Mouse (Mus musculus): ENCODE data around the gene Gtf3c2.

Gtf3c2 gene

DNA sequence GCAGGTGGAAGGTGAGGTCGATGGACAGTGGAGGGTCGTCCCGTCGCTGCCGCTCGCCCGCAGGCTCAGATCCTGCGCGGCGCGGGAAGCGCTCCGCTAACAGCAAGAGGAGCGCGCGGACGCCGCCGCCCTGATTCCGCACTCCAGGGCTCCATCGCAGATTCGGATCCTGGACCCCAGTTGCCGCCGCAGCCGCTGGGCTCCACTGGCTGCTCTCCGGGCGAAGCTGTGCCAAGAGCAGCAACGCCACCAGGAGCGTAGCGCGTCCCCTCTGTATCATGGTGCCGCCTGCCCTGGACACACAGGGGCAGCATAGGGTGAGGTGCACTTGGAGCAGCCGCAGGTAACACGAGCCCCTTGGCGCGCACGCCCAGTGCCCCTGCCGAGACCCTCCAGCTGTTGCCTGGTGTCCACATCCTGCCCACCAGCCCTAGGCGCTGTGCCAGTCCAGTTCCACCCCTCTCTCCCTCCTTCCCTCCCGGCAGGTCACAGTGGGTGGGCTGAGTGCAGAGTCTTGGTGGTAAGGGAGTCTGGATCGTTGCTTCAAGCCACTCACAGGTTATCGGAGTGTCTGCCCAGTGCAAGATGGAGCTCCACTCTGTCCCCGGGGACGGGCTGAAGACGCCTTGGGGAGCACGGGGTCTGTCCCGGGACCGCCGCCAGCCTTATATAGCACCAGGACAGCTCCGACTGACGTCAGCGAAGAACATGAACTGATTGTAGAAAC, 41.5 kb downstream of the Gtf3c2 start, which contains the start of gene Ucn:
TSS of gene Ucn (minus strand) at position 589 of the 727 bp plus-strand sequence.
- no peak for DNase-seq

DNA sequence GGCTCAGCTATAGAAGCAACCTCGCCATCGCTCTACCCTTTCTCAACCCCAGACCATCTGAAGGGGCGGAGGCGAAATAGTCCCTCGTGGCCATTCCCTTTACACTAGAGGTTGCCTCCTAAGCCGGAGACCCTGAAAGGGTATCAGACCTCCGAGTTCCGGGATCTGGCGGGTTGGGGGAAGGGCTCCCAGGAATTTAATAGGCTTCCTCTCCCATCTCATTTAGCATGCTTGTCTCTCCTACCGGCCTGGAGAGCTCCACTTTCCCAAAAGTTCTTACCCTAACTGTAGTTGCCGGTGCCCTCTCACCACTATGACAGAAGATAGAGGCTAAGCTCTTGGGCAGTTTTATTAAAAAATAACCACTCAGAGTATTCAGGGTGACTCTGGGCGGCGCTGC, 42.3 kb downstream of the Gtf3c2 start:
- DNase-seq, result no peak

DNA sequence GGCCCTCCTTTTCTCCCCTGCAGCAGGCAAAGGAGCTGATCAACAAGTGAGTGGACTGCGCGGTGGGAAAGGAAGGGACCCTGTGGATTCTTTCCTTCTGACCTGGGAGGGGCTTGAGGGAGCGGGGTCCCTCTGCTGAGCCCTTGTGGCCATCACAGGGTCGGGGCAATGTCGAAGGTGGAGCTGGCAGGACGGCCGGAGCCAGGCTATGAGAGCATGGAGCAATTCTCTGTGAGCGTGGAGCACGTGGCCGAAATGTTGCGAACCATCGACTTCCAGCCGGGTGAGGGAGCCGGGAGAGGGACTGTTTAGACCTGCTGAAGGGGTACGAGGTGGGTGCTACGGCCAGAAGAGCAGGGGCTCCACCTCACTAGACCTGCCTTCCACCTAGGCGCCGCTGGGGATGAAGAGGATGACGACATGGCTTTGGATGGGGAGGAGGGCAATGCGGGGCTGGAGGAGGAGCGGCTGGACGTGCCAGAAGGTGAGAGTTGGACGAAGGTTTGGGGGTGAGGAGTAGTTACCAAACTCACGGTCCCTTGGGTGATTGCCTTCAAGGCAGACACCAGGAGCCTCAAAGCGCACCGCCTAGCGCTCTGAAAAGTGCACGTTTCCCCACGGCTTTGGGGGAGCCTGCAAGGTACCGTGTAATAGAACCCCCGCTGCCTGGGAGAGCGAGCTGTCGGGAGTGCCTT, 43.1 kb downstream of the Gtf3c2 start:
- no peak for DNase-seq

DNA sequence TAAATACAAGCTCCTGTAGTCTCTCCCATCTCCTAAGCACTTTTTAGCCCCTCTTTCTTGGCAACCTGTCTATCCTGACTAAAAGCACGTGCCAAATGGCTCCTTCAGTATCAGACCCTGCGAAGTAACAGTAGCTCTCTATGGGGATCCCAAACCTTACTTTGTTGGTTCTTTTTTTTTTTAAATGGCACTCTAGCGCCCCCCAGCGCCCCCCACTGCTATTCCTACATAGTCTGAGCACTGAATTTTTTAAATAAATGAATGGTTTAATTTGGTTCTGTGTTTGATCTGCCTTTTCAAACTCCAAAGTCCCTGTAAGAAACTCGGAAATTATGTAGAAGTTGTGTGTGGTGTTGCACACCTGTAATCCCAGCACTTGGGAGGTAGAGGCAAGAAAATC, 53.9 kb downstream of the Gtf3c2 start:
- DNase-seq, result no peak

DNA sequence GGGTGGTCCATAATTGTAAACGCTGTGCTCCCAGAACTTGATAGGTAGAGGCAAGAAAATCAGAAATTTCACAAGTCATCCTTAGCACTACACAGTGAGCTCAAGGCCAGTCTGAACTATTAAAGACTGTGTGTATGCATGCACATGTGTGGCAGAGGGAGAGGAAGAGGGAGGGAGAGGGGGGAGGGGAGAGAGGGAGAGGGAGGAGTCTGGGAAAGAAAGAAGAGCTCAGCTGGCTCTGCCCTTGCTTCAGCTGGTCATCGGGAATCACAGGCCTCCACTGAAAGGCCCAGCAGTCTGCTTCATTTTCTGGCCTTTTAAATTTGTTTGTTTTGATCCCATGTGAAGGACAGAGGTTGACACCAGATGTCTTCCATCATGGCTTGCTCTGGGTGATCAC, 56.5 kb downstream of the Gtf3c2 start:
- no peak for DNase-seq

DNA sequence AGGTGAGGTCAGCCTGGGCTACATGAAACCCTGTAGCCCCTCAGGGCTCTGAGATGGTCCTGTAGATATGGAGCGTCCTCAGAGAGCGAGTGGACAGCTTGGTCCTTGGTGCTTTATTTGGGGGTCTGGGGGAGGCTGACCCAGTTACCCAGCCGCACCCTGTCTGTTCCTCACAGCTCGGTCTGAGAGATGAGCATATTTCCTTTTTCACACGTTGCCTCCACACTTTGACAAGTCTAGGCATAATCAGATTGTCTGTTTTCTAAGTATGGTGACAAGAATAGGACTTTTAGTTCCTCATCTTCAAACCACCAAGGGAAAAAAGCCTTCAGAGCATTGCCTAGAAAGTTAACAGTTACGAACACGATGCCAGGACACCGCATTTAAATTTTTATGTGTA, 58.8 kb downstream of the Gtf3c2 start:
- no peak for DNase-seq

DNA sequence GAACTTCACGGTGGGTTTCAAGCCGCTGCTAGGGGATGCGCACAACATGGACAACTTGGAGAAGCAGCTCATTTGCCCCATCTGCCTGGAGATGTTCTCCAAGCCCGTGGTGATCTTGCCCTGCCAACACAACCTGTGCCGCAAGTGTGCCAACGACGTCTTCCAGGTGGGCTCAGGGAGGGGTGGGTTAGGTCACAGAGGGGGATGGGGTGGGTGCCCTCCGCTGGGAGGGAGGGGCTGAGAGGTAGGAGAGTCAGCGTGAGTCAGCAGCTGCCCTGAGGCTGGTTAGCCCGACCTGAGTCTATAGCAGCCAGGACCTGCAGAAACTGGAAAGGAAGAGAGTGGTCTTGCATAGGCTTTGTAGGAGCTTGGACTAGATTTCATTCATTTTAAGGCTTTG, 63.0 kb downstream of the Gtf3c2 start:
- no peak for DNase-seq

DNA sequence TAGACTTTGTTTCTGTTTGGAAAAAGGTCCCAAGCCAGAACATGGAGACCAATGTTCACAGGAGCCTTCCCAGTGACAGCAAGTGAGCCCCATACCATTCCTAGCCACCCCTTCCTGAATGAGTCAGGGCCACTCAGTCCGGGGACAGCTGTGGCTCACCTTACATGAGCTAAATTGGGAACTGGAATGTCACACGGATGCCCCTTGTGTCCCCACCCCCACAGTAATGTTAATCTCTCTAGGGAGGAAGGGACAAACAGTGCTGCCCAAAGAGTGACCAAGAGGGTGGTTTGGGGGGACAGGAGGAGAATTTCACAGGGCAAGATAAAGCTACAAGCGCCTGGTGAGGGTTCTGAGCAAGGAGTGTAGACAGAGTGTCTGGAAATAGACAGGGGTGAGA, 63.6 kb downstream of the Gtf3c2 start, which contains the start of gene Trim54:
TSS of gene Trim54 (plus strand) at position 359 of the 400 bp plus-strand sequence.
- DNase-seq, result no peak

DNA sequence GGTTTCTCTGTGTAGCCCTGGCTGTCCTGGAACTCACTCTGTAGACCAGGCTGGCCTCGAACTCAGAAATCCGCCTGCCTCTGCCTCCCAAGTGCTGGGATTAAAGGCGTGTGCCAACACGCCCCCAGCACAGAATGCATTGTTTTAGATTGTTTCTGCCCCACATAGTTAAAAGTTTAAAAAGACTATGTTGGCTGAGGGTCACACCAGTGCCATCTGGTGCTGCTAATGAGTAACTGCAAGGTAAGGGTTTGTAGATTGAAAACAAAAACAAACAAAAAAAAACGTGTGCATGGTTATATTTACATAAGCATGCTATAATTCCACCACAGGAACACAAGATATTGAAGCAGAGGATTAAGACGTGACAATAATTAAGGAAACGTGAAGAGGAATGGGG, 69.2 kb downstream of the Gtf3c2 start:
- no peak for DNase-seq

DNA sequence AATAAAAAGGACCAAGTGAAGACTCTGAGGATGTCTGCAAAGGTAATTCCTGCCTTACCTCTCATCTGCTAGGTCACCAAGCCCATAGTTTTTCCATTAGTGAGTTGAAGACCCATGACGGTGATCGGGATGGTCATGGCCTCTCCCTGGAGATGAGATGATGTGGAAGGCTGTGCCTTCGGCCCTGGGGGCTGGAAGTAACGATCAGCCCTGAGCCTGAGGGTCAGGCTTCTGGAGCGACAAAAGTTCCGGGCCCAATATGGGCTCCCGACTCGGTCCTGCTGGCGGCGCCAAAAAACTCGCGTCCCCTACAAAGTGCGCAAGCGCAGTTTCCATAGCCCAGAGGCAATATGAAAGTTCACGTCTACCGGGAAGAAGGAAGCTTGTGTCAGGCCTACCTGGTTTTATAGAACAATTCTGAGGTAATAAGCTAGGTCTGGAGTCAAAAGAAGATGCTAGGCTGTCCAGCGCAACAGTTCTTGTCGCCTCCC, 71.9 kb downstream of the Gtf3c2 start, which contains the start of gene Slc30a3:
TSS of gene Slc30a3 (minus strand) at position 238 of the 491 bp plus-strand sequence.
- DNase-seq, result no peak

Data from lung, adult 18-20 months (tissue).